Mouse (Mus musculus) liver, postnatal 0 days (tissue): Measurements from ENCODE around the gene Olfr806.

Experiments used
- CTCF ChIP-seq: sonication (generic); IDR thresholded peaks from 2 replicates; pipeline ENCODE4 v1.5.1; 2016; ENCODE audit warnings: antibody characterized with exemption, low read depth
- EP300 ChIP-seq: IDR thresholded peaks from 2 replicates; pipeline ENCODE4 v1.6.1; 2016; ENCODE audit warnings: antibody characterized with exemption, low read depth, mild to moderate bottlenecking

- TF ChIP-seq CTCF (no peak), EP300 (no peak)
Observed at GRCm38 (mm10) chr10:129774338-129774737, 32.6 kb upstream of the Olfr806 start, which contains the start of gene Olfr809.
